Mouse (Mus musculus) heart, postnatal 25 days (tissue): ENCODE results near the gene Ankrd28. TPM values are rescaled to one million over a fixed set of nuclear protein-coding genes. Genes with fewer than 3 reads are reported as not detected.

Experiments used
- DNase-seq: peaks from one replicate; pipeline ENCODE4 v3.0.0; 2022; ENCODE audit warnings: low spot score
- intact Hi-C: fragments of 180-260 bp; cut with DNase I; formaldehyde crosslinking; loops from one replicate; pipeline ENCODE4 v1.15.1; 2025
- total RNA-seq, 2 experiments: library from RNA; stranded (reverse); gene quantifications; 2 replicates each; pipeline ENCODE4 v1.2.3; 2021

The Ankrd28 gene
- total RNA-seq, 2 experiments from 2014 or later: 23.7 to 27.1 TPM

DNA sequence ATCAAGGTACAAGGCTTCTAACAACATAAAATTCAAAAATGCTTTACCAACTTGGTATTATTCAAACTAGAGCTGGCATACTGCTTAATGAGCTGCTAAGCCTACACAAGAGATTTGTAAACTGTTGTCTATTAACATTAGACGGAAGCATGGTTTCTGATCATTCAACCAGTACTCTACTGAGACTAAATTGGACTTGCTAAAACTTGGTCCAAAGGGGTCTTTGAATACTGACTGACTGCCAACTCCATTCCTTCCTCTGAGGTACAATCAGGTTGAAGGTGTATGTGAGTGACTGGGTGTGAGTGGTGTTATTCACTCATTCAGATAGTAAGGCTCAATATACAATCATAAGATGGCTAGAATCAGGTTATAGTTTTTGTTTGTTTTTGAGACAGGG lies 107.7 kb downstream of the Ankrd28 start:
- no peak for DNase-seq
- intact Hi-C loops: no loop called here

DNA sequence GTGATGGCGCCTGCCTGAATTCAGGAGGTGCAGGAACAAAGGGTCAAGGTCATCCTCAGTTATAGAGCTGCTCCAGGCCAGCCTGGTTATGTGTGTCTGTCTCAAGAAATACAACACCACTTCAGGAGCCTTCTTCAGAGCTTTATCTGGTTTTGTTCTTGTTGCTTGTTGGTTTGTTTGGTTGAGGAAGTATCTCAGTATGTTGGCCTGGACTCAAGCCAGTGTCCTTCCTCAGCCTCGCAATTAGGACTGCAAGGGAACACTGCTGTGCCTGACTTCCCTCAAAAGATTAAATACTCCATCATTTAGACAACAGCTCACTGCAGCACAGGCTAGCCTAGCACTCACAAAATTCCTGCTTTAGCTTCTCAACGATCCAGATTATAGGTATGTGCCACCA lies 109.2 kb downstream of the Ankrd28 start:
- intact Hi-C loops: no loop called here
- no peak for DNase-seq

DNA sequence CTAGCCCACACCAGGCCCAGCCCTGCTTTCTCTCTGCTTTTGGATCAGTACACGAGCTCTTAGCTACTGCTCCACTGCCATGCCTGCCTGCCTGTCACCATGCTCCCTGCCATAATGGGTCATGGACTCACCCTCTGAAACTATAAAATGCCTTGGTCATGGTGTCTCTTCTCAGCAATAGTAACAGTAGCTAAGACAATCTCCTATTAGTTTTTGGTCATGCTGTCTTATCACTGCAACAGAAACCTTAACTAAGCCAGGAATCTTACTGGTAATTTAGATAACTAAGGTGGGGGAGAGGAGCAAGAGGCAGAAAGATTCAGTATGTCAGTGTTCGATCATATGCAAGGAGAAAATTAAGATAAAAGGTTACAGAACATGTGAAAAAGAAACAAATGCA lies 112.1 kb downstream of the Ankrd28 start:
- DNase-seq: no peak
- intact Hi-C loops: no loop called here

DNA sequence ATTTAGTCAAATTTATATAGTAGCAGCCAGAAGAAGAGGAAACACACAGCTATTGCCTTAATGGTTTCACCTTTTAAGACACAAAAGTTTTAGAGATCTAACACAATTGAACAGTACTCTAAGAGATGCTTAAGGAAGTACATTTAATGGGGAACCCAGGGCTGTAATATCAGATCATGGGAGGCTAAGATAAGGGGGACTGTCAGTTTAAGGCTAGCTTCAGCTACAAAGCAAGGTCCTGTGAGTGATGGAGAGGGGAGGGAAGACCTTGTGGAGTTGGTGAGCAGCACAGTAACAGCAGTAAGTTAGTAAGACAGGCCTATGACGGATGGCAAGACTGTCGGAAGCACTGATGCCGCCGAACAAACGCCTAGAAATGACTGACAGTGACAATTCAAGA lies 113.1 kb downstream of the Ankrd28 start:
- intact Hi-C loops: no loop called here
- no peak for DNase-seq

DNA sequence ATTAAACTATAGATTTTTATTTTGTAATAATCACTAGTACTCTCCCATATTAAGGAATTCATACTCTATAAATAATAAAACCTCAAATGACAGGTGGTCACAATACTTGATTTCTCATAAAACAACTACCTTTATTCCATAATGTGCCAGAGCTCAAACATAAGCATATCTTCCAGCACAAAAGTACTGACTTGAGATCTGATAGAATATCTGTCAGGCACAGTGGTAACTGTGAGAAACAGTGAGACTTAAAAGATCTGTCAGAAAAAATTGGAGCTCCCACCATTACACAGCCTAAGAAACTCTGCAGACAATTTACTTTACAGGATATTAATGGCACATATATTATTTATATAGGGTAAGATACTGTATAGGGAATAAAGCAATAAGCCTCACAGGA lies 114.8 kb downstream of the Ankrd28 start:
- no peak for DNase-seq
- intact Hi-C loops: no loop called here

DNA sequence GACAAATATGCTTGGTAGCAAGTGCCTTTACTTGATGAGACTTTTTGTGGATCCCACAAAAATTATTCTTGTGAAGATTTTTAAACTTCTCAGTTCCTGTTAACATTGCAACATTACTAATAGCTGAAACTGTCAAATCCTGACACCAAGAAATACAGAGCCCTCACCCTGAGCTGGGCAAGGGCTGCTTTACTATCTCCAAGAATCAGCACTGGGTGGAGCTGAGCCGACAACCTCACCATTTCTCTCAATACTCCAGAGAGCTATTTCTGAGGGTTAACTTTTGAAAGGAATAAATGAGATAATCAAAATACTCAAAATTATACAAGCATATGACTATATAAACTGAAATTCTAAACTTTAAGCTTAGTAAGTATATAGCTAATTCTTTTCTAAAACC lies 121.1 kb downstream of the Ankrd28 start:
- DNase-seq: no peak
- intact Hi-C loops: no loop called here

DNA sequence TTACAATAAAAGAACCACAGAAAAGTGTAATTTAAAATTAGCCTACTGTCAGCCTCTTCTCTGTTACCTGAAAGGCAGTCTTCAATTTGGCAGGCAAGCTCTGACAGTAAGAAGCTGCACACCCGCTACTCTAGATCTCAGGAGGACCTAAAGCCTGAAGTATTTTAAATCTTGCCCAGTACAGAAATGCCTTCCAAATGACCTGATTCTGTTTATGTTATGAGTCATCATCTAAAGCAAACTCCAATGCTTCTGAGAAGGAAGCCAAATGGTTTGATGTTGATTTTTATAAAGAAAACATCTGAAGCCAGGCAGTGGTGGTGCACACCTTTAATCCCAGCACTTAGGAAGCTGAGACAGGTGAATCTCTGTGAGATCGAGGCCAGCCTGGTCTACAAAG lies 130.1 kb downstream of the Ankrd28 start:
- no peak for DNase-seq
- intact Hi-C loops: loop anchor here (5.0 kb wide), 1 partner anchor 33 kb away; no protein-coding TSS in a partner anchor

DNA sequence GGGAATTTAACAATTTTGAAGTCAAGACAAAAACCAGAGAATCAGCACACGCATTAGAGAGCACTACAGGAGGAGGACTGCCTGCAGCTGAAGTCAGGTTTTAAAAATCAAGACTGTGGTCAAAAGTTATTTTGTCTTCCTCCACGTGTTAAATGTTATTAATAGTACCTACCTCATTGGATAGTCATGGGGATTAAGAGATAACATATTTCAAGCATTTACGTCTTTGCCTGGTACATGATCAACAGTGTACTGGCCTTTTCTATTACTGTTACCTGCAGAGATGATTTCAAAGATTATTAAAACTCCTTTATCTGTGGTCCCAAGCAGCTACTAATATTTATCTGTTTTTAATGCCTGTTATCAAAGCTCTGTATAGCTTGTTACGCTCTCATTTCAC lies 132.7 kb downstream of the Ankrd28 start:
- intact Hi-C loops: no loop called here
- no peak for DNase-seq

DNA sequence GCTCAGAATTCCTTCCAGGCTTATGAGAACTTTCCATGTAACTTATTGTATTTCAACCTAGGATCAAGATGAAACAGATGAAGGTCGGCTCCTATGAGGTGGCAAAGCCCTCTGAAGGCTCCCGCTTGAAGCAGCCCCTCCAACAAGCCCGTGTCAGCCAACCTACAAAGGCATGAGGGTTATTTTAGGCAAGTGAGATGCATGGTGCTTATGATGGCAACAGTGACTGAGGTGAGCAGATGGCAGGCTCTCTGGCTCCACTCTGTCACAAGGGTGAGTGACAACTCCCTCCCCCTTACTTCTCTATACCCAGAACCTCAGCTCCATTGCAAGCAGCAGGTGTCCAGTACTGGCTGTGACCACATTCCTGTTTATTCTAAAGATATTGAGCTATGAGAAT lies 133.1 kb downstream of the Ankrd28 start:
- no peak for DNase-seq
- intact Hi-C loops: no loop called here

DNA sequence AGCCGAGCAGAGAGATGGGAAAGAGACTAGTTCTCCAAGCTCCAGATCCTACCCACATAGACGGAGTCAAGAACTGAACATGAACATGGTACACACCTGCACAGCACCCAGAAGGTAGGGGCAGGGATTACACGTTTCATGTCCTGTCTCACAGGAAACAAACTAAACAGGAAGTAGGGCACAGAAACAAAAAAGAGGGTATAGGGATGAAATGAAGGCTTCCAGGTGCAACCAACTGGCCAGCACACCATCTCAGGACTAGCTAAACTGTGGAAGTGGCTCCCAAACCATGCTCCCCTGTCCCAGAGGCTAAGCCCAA lies 133.5 kb downstream of the Ankrd28 start:
- DNase-seq: no peak
- intact Hi-C loops: no loop called here

DNA sequence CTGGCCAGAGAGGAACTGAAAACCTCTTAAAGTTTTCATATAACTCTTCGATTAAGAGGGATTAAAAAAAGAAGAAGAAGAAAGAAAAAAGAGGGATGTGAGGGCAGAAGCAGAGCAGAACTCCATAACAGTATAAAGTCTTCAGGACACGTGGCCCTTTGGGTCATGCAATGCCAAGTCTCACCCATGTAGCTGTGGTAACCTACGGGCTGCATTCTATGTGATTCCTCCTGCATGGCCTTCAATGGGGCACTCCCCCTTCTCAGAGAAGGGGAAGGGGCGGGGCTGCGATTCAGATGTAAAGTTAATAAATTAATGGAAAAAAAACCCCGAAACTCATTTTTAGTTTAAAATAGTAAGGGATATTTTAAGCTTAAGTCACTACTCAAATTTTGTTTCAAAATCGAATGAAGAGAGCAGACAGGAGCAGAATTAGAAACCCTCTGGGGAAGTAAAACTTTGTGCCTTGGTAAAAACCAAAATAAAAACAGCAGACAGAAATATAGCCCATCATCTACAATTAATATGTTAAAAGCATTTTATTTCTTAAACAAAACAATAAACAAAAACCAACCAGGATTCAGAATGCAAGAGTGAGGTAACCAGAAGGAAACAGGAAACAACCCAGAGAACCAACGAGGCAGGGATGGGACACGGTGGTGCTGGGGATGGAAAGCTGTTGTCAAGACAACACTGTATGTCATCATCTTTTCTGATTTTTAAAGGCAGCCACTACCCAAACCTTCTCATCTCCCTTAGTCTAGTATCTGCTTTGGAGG lies 134.1 kb downstream of the Ankrd28 start:
- intact Hi-C loops: no loop called here

DNA sequence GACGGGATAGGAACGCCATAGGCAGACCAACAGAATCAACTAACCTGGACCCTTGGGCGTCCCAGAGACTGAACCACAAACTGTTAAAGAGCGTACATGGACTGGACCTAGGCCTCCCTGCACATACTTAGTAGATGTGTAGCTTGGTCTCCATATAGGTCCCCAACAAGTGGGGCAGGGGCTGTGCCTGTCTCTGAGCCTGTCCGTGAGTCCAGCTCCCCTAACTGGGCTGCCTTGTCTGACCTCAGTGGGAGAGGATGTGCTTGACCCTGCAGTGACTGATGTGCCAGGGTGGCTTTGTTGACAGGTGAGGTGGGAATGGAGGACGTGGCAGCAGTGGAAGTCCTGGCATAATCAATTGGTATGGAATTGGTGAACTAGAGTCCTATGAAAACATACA lies 137.9 kb downstream of the Ankrd28 start:
- intact Hi-C loops: no loop called here
- DNase-seq: no peak

More for the DNA sequence above, 134.1 kb downstream of the Ankrd28 start:
- no peak for DNase-seq

DNA sequence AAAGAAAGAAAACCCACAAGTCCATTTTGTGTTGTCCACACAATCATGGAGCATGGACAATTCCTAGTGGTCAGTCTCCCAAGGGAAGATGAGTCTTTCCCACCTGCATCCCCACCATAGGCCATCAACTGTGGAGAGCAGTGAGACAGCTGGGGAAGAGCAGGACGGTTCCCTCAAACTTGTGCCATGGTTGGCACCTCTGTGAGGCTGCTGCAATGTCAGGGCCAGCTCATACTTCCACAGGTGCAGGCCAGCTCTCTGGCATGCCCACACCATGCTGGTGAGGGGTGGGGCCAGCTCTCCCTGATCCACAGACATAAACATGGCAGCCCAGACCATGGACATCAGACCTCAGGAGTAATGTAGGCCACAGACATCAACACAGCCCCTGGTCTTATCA lies 144.2 kb downstream of the Ankrd28 start:
- DNase-seq: no peak

DNA sequence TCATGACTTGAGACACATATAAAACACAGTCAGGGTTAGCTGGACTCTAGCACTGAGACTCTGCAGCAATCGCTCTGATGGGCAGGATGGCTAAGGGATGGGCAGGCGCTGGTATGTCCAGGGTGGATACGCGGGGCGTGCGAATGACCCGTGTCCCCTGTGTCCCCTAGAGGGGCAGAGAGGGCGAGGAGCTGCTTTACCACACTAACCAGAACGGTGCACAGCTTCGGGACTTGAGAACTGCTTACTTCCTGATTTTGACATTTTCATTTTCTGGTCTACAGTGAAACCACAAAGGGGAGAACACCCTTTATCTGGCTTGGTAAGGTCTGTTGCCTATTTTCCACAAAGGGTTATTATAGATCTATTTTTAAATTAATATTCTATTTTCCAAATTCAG lies 144.8 kb downstream of the Ankrd28 start:
- intact Hi-C loops: no loop called here
- DNase-seq: no peak

More for the DNA sequence above, 144.2 kb downstream of the Ankrd28 start:
- intact Hi-C loops: no loop called here

DNA sequence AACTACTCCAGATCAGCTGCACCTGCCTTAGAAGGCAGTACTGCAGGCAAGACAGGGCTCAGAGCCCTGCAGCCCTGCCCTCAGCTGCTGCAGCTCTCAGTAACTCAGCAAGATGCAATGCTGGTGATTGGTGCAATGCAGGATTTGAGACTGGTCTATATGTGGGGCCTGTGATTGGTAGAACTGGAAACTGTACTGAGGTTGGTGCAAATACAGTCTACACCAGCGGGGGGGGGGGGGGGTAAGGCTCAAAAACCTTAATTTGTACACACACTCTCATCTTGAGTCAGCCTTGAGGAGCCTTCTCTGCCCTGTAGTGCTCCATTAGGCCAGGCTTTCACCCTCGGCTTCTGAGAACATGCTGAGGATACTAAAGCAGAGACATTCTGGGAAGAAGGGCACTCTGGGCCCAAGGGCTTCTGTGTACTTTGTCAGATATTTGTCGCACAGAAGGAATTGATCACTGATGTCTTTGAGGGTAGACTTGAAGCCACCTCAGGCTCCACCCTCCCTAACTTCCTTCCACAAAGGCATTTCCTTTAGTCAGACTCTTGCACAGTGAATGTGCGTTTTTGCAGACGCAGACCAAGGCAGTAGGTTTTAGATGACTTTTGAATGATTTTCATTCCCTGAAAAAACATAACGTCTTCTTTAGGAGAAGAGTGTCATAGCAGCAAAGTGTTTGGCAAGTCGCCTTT lies 146.0 kb downstream of the Ankrd28 start:
- intact Hi-C loops: no loop called here
- DNase-seq: no peak

DNA sequence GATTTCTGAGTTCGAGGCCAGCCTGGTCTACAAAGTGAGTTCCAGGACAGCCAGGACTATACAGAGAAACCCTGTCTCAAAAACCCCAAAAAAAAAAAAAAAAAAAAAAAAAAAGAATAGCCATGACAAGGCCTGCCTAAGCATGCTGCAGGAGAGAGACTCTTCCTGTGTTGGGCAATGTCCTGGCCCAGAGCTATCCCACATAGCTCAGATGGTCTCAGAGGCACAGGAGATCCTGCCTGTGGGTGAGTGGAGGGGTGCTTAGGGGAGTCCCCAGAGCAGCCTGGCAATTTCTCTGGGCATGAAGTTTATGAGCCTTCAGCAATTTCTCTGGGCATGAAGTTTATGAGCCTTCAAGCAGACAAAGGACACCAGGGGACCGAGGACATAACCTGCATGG lies 146.8 kb downstream of the Ankrd28 start:
- DNase-seq: no peak

DNA sequence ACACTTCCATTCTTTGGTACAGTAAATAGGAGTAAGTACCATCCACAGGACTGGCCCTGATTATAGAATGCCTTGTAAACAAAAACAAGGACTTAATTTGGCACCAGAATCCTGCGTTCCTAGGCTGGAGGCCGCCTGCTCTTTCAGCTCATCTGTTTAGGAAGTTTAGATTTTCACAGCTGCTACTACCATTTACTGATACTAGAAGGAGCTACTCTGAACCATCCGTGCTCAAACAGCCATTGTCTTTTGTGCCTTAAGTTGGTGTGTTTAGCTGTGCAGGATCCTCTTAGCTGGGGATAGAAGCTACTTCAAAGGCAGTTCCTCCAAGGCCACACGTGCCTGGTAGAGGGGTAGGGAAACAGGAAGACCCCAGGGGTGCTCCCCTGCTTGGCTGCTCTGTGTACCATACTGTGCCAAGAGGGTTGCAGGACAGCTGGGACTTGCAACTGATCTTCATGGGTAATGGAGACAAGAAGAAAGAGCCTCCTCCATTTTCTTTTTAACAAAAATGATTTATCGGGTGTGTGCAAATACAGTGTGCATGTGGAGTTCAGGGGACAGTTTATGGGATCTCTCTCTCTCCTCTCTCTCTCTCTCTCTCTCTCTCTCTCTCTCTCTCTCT lies 148.4 kb downstream of the Ankrd28 start:
- intact Hi-C loops: no loop called here
- DNase-seq: no peak

More for the DNA sequence above, 146.8 kb downstream of the Ankrd28 start:
- intact Hi-C loops: no loop called here

DNA sequence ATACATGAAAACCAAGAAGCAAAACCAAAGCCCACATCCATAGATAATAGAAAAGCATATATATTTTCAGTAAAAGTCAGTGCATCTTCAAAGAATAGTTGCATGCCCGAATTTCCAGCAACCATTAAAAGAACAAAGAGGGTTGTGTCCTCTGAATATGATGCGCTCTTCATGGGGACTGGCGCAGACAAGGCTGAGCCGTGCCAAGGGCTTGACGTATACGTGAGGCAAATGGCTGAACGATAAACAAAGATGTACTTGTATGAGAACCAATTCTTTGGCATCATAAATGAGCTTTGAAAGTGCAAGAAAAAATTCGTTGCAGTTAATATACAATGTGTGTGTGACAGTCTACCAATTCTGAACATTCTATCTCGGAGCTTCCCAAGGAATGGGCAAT lies 149.2 kb downstream of the Ankrd28 start:
- intact Hi-C loops: no loop called here
- no peak for DNase-seq

DNA sequence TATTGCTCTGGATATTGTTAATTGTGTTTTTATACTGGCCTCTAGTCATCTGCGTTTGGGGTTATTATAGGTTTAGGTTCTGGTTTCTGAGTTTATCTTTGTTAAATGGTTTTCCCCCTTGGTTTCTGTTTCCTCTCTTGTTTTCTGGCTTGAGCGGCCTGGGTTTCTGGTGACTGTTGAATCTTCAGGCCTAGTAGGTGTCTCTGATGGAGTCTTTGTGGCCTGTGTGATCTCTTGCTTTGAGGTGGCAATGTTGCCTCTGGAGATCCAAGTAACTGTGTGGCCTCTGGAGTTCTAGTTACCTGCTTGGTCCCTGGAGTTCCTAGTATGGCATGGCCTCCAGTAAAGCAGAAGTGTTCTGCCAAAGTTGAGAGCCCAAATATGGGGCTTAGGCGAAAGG lies 149.8 kb downstream of the Ankrd28 start:
- no peak for DNase-seq
- intact Hi-C loops: no loop called here

DNA sequence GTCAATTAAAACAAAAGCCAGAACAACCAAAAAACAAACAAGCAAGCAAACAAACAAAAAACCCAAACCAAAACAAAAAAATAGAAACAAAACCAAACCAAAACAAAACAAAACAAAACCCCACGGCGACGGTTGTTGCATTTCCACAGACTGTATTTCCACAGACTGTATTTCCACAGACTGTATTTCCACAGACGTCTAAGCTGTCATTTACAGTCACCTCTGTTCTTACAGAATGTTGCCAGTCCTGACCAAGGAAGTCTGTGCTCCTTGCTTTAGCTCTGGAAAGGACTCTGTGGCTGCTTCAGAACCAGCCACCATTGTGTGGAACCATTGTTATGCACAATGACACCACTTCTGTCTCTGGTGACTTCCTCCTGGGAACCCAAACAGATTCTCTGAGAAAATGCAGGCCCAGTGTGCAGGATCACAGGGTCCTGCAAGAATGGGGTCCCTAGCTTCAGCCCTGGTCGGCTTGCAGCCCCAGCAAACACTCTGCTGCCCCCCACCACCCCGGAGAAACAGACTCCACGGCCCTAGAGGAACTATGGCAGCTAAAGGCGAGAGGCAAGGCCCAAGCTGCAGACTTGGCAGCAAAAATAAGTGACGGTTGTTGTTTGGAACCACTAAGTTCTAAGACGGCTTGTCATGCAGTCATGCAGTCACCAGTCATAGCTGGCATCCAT lies 158.7 kb downstream of the Ankrd28 start:
- intact Hi-C loops: no loop called here
- DNase-seq: no peak
